Mouse (Mus musculus) CH12.LX (cell line): Measurements from ENCODE around the gene Sbf2. TPM values are rescaled to one million over a fixed set of nuclear protein-coding genes. Genes with fewer than 3 reads are reported as not detected.

Experiments
- DNase-seq: peaks from one replicate; pipeline ENCODE4 v3.0.0-alpha.2; 2013; ENCODE audit errors: extremely low read depth
- H3K27ac ChIP-seq: 2 replicates; pipeline ENCODE4 v1.5.1; 2012; ENCODE audit warnings: low read depth, mild to moderate bottlenecking, control low read depth, moderate library complexity; ENCODE audit not compliant: insufficient read depth
- H3K27me3 ChIP-seq: replicated peaks from 2 replicates; pipeline ENCODE3; 2012; ENCODE audit warnings: inconsistent platforms
- H3K36me3 ChIP-seq, 2 experiments: replicated peaks in 1 of 2; 2 replicates each; pipeline versions ENCODE3 to v1.6.1; 2012; ENCODE audit warnings: inconsistent platforms in 1 of 2, low read length in 1 of 2, mild to moderate bottlenecking in 1 of 2, mixed read lengths in 1 of 2, moderate library complexity in 1 of 2; ENCODE audit not compliant: control insufficient read depth in 1 of 2, insufficient read depth in 1 of 2
- H3K4me1 ChIP-seq, 2 experiments: 2 replicates each; pipeline ENCODE4 v1.6.1; 2012; ENCODE audit warnings: inconsistent platforms in 1 of 2, moderate library complexity in 1 of 2; ENCODE audit not compliant: insufficient read depth in 2 of 2, control insufficient read depth in 1 of 2
- H3K4me2 ChIP-seq: 2 replicates; pipeline ENCODE4 v1.6.1; 2012; ENCODE audit warnings: low read depth, mild to moderate bottlenecking, control low read depth; ENCODE audit not compliant: poor library complexity, insufficient read depth, severe bottlenecking
- H3K4me3 ChIP-seq, 3 experiments: fragments of 150-350 bp in 1 of 3; sonication (generic) in 1 of 3; replicated peaks in 1 of 3; 2 replicates each; pipeline versions ENCODE3 to v1.5.1; 2011 to 2012; ENCODE audit warnings: low read depth in 2 of 3, low read length in 2 of 3, mild to moderate bottlenecking in 2 of 3, moderate library complexity in 2 of 3, control low read depth in 1 of 3, improper control_type of control experiment in 1 of 3, inconsistent platforms in 1 of 3, mixed read lengths in 1 of 3; ENCODE audit not compliant: poor library complexity in 1 of 3
- H3K79me2 ChIP-seq: replicated peaks from 2 replicates; pipeline ENCODE4 v1.6.1; 2012; ENCODE audit warnings: mild to moderate bottlenecking, moderate library complexity; ENCODE audit not compliant: control insufficient read depth, poor library complexity, insufficient read depth, severe bottlenecking; ENCODE audit errors: extremely low read depth
- H3K9ac ChIP-seq: 2 replicates; pipeline ENCODE4 v1.6.1; 2012; ENCODE audit warnings: low read depth, mild to moderate bottlenecking, control low read depth, moderate library complexity; ENCODE audit not compliant: insufficient read depth
- H3K9me3 ChIP-seq: replicated peaks from 2 replicates; pipeline ENCODE3; 2012; ENCODE audit warnings: low read length, inconsistent platforms, mixed read lengths
- BHLHE40 ChIP-seq: IDR thresholded peaks from 2 replicates; pipeline ENCODE4 v1.6.1; 2011; ENCODE audit warnings: mild to moderate bottlenecking, low read depth, low read length, improper control_type of control experiment
- CHD1 ChIP-seq: IDR thresholded peaks from 2 replicates; pipeline ENCODE4 v1.6.1; 2012; ENCODE audit warnings: low read depth, low read length, improper control_type of control experiment, inconsistent platforms
- CHD2 ChIP-seq: IDR thresholded peaks from 2 replicates; pipeline ENCODE4 v1.6.1; 2011; ENCODE audit warnings: low read length, improper control_type of control experiment
- CTCF ChIP-seq, 2 experiments: IDR thresholded peaks in 1 of 2; conservative IDR thresholded peaks in 1 of 2; 2 replicates each; pipeline ENCODE4 v1.5.1; 2011 to 2012; ENCODE audit warnings: low read depth in 2 of 2, low read length in 2 of 2, improper control_type of control experiment in 1 of 2, inconsistent platforms in 1 of 2, mild to moderate bottlenecking in 1 of 2, moderate library complexity in 1 of 2
- E2F4 ChIP-seq: IDR thresholded peaks from 2 replicates; pipeline ENCODE4 v1.6.1; 2011; ENCODE audit warnings: low read depth, low read length, improper control_type of control experiment; ENCODE audit not compliant: insufficient replicate concordance
- JUND ChIP-seq: conservative IDR thresholded peaks from 2 replicates; pipeline ENCODE4 v1.6.1; 2011; ENCODE audit warnings: low read depth, low read length, improper control_type of control experiment
- KAT2A ChIP-seq: IDR thresholded peaks from 2 replicates; pipeline ENCODE4 v1.6.1; 2012; ENCODE audit warnings: low read length, improper control_type of control experiment, inconsistent platforms; ENCODE audit not compliant: insufficient replicate concordance
- MEF2A ChIP-seq: IDR thresholded peaks from 2 replicates; pipeline ENCODE4 v1.6.1; 2014; ENCODE audit warnings: low read depth, mild to moderate bottlenecking, inconsistent platforms, low read length, improper control_type of control experiment, borderline replicate concordance
- MXI1 ChIP-seq: IDR thresholded peaks from 2 replicates; pipeline ENCODE4 v1.6.1; 2011; ENCODE audit warnings: mild to moderate bottlenecking, low read depth, low read length, improper control_type of control experiment
- MYC ChIP-seq: IDR thresholded peaks from 2 replicates; pipeline ENCODE4 v1.6.1; 2011; ENCODE audit warnings: low read depth, mild to moderate bottlenecking, improper control_type of control experiment, low read length
- NELFE ChIP-seq: IDR thresholded peaks from 2 replicates; pipeline ENCODE4 v1.6.1; 2011; ENCODE audit warnings: low read depth, low read length, improper control_type of control experiment
- PAX5 ChIP-seq: IDR thresholded peaks from 2 replicates; pipeline ENCODE4 v1.6.1; 2012; ENCODE audit warnings: low read length, inconsistent platforms, mixed read lengths
- POLR2AphosphoS2 ChIP-seq: IDR thresholded peaks from 2 replicates; pipeline ENCODE4 v1.6.1; 2011; ENCODE audit warnings: low read depth, low read length, improper control_type of control experiment
- RCOR1 ChIP-seq: conservative IDR thresholded peaks from 2 replicates; pipeline ENCODE4 v1.6.1; 2012; ENCODE audit warnings: low read depth, mild to moderate bottlenecking, inconsistent platforms, low read length, improper control_type of control experiment
- TBP ChIP-seq: conservative IDR thresholded peaks from 2 replicates; pipeline ENCODE4 v1.6.1; 2011; ENCODE audit warnings: low read depth, low read length, improper control_type of control experiment
- TCF12 ChIP-seq: IDR thresholded peaks from 2 replicates; pipeline ENCODE4 v1.6.1; 2014; ENCODE audit warnings: low read depth, mild to moderate bottlenecking, inconsistent platforms, low read length, improper control_type of control experiment
- USF1 ChIP-seq: IDR thresholded peaks from 2 replicates; pipeline ENCODE4 v1.6.1; 2014; ENCODE audit warnings: low read depth, mild to moderate bottlenecking, inconsistent platforms, low read length, improper control_type of control experiment
- USF2 ChIP-seq: conservative IDR thresholded peaks from 2 replicates; pipeline ENCODE4 v1.6.1; 2011; ENCODE audit warnings: low read depth, low read length, improper control_type of control experiment
- ZC3H11A ChIP-seq: IDR thresholded peaks from 2 replicates; pipeline ENCODE4 v1.6.1; 2012; ENCODE audit warnings: low read depth, mild to moderate bottlenecking, inconsistent platforms, low read length, improper control_type of control experiment
- ZNF384 ChIP-seq: IDR thresholded peaks from 2 replicates; pipeline ENCODE4 v1.6.1; 2012; ENCODE audit warnings: low read depth, low read length, improper control_type of control experiment, inconsistent platforms
- dilution Hi-C: fragments of 300-500 bp; cut with MboI; formaldehyde crosslinking; loops from 2 replicates; pipeline ENCODE4 v1.14.3; 2020; ENCODE audit warnings: low sequenced_read_pairs; ENCODE audit not compliant: extremely low pct_unique_long_range_greater_than_20kb, extremely low pct_ligation_motif_present
- in situ Hi-C: fragments of 300-500 bp; cut with MboI; formaldehyde crosslinking; loops from 3 replicates; pipeline ENCODE4 v1.14.3; 2019; ENCODE audit warnings: low sequenced_read_pairs, low pct_ligation_motif_present, low pct_unique_long_range_greater_than_20kb, mixed read lengths
- polyA plus RNA-seq: library from polyadenylated mRNA; unstranded; fragments of >175 nt; gene quantifications from 2 replicates; pipeline ENCODE4 v1.2.1, GENCODE M21; 2012; ENCODE audit warnings: low read depth; ENCODE audit not compliant: insufficient read length
- total RNA-seq, 2 experiments: library from RNA; depleted of rRNA; stranded (reverse); fragments of 300-350 nt in 1 of 2; fragments of >200 nt in 1 of 2; gene quantifications; 2 replicates each; pipeline ENCODE4 v1.2.3; 2012 to 2014

Gene Sbf2
- total and polyA plus RNA-seq, 3 experiments, result 9.5 to 21.5 (median 11.4) TPM

GRCm38 (mm10) chr7:110317412-110317811 is 297.3 kb downstream of the Sbf2 start:
- no peaks in the 10 kb centered on the region for H3K79me2 ChIP-seq
- no peak overlapping the region for H3K27ac ChIP-seq
- H3K9me3 ChIP-seq, result peaks cover 12% of the 10 kb centered on the region
- in situ Hi-C loops, result no loop called here
- dilution Hi-C loops, result no loop called here
- no peak overlapping the region for H3K9ac ChIP-seq
- TF ChIP-seq USF1, result no peak
- TF ChIP-seq PAX5, result no peak
- no peak for TF ChIP-seq MXI1
- no peak for TF ChIP-seq ZC3H11A
- no peak for TF ChIP-seq KAT2A
- no peak for TF ChIP-seq ZNF384
- no peak for TF ChIP-seq MYC
- no peak for TF ChIP-seq MEF2A
- no peak for TF ChIP-seq POLR2AphosphoS2
- TF ChIP-seq TCF12, result no peak
- TF ChIP-seq CHD1, result no peak
- no peak for TF ChIP-seq E2F4
- H3K36me3 ChIP-seq, result peaks cover 49 to 84% of the 10 kb centered on the region in 2 experiments
- H3K4me1 ChIP-seq, result peaks cover 0 to 16% of the 10 kb centered on the region in 2 experiments; a peak in 2 of 4 replicates
- no peaks in the 10 kb centered on the region for H3K27me3 ChIP-seq
- DNase-seq, result no peak
- no peak overlapping the region for H3K4me3 ChIP-seq
- H3K4me2 ChIP-seq, result no peak overlapping the region

- Histone ChIP-seq H3K4me1 (peaks cover 0 to 16% of the 10 kb centered on the region in 2 experiments; a peak in 2 of 4 replicates), H3K9ac (no peak overlapping the region), H3K27ac (no peak overlapping the region), H3K4me3 (no peak overlapping the region), H3K9me3 (peaks cover 12% of the 10 kb centered on the region), H3K4me2 (no peak overlapping the region), H3K27me3 (no peaks in the 10 kb centered on the region), H3K79me2 (no peaks in the 10 kb centered on the region), H3K36me3 (peaks cover 55 to 89% of the 10 kb centered on the region in 2 experiments)
- DNase-seq, result no peak
- in situ Hi-C loops, result no loop called here
- dilution Hi-C loops, result no loop called here
- TF ChIP-seq RCOR1 (no peak), CTCF (conservative IDR thresholded peaks at IDR 0.05 in 1 of 2, IDR thresholded peaks at IDR 0.05 in 1 of 2; ENCODE audit: low read depth in 2 of 2, low read length in 2 of 2) (no peak), BHLHE40 (no peak), MXI1 (no peak), USF2 (no peak), POLR2AphosphoS2 (no peak), NELFE (no peak), KAT2A (no peak), TBP (no peak), CHD2 (no peak), JUND (no peak)
Observed at GRCm38 (mm10) chr7:110315352-110315751, 299.4 kb downstream of the Sbf2 start.
